Mouse (Mus musculus) retina, postnatal 1 day (tissue): ENCODE results near the gene Trim47.

Experiments
- DNase-seq: peaks from one replicate; pipeline ENCODE4 v3.0.0-alpha.2; 2012

Gene Trim47

DNA sequence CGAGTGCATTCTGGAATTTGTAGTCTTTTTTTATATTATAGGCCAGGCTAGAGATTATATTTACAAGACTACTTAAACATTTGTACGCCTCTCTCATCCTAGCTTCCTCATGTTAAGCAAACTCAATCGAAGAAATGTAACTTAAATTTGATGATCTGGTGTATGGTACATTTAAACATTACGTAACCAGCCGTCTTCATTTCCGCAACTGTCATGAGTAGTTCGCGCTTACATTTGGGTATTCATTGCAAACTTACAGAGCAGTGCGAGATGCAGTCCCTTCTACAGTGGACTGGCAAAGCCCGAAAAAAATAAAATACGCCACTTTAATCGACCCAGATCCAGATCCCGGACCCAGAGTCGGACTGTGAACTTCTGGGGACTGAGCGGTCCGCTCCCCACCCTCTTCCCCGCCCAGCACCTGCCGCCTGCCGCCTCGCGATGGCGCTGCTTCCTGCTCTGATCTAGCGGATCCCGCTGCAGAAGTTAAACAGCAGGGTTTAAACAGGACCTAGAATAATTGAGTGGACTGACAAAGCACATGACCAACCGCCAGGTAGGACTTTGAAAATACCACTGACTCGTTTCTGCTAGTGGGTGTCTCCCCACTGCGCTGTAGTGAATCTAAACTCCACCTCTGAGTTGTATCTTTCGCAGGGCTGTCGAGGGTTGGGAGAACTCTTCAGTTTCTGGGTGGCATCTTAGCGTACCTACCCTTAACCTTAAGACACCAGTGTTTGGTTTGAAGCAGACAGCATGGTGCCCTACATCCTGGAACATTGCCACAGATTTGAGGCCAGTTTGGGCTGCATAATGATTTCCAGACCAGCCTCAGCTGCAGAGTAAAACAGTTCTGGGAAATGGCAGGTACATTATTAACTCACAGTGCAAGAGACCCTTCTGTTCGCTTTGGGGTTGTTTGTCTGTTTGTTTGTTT is 39.5 kb downstream of the Trim47 start:
- DNase-seq, result peak; percentile 90

DNA sequence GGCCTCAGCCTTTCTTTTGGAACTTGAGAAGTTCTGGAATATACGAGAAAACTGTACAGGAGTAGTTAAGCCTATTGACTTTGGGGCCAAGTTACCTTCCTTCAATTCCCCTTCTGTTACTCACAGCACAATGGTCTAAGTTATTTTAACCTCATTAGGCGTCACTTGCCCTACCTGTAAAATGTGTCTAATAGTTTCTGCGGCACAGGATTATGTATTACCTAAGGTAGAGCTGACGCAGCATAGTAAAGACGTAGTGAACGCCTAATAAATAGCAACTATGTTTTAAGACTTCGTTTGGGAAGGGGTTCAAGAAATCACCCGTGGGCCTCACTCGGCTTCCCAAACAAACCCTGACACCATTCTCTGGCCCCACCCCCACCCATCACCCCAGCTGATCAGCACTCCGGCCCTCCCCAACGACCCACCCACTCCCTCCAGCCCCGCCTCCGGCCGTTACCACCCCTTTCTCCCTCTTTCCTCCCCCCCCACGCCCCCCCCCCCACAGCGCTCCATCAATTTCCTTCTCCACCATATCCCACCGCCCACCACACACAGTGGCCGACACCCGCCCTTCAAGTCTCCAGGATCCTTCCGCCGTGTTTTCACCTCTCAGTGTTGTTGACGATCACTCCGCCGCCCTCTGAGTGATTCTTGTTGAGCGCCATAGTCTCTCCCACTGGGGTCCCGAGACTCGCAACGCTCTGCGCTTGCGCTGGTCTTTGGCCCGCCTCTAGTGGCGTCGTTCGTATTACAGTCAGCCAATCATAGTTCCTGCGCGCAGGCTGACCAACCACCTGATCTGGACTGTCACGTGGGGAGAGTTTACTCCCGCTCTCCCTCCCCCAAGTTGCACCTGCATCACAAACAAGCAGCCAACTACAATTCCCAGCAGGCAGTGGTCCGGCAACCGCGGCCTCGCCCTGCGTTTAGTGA is 40.5 kb downstream of the Trim47 start, which contains the start of gene Wbp2:
Wbp2 (minus strand) TSS at position 738 of the 936 bp plus-strand sequence.
- DNase-seq, result peak; percentile 100

DNA sequence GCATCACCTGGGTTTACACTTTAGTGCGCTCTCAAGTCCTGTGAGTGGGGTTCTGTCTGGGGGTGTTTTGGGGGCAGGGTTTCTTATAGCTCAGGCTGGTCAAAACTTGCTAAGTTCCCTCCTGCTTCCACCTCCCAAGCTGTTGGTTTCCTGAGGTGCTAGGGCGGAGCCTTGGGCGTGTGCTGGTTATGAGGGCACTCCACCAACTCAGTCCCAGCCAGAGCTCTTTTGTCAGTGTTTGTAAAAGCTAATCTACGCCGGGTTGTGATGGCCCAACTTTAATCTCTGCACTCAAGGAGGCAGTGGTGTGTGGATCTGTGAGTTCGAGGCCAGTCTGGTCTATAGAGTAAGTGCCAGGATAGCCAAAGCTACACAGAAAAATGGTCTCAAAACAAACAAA is 42.8 kb downstream of the Trim47 start:
- no peak for DNase-seq

DNA sequence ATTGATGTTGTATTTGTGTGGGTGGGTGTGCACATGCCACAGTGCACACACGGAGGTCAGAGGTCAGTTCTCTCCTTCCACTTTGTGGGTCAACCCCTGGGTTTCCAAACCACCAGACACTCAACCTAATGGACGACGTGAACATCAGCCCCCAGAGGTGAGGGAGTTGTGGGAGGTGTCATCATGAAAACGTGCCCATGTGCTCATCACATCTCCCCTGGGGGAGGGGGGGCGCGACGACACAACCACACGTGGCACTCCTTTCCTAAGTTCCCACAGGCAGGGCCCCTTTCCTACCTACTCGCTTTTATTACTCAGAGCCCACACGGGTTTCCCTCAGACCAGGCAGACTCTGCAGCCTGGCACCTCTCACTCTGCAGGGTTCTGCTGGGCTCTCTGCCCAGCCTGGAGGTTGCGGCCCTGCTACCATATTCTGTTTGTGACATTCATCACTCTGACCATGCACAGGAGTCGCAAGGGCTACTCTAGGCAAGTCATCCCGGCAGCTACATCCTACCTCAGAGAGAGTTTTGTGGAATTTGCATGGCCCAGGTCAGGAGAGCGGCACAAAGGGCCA is 43.8 kb downstream of the Trim47 start:
- no peak for DNase-seq

DNA sequence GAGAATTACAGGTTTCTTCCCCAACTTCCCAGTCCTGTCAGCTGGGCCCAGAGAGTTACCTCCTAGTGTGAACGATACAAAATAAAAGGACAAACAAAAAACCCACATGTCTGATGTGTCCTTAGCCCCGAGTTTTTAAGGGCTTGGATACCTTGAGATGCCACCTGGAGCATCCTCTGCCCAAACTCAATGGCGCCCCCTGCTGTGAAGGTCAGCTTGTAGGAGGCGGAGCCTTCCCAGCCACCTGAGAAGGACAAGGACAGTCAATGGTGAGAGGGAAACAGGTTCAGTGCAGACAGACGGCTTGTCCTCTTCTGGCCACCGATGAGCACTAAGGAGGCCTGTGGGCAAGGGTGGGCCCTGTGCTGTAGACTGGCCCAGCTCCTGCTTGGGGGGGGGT is 45.9 kb downstream of the Trim47 start:
- no peak for DNase-seq

DNA sequence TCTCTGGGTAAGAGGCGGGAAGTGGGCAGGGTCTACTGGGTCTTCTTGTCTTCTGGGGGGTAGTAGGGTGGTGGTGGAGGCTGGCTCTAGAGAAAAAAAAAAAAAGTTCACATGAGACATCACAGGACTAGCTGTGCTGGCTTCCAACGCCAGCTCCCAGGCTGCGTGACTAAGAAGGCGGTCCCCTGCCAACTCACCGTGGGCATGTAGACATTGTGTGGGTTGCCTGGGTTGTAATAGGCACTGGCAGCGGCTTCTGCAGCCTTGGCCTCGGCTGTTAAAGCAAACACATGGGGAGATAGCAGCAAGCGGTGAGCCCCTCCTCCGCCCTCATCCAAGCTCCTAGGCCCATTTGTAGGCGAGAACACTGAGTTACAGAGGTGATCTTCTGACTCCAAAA is 47.5 kb downstream of the Trim47 start:
- DNase-seq, result no peak

DNA sequence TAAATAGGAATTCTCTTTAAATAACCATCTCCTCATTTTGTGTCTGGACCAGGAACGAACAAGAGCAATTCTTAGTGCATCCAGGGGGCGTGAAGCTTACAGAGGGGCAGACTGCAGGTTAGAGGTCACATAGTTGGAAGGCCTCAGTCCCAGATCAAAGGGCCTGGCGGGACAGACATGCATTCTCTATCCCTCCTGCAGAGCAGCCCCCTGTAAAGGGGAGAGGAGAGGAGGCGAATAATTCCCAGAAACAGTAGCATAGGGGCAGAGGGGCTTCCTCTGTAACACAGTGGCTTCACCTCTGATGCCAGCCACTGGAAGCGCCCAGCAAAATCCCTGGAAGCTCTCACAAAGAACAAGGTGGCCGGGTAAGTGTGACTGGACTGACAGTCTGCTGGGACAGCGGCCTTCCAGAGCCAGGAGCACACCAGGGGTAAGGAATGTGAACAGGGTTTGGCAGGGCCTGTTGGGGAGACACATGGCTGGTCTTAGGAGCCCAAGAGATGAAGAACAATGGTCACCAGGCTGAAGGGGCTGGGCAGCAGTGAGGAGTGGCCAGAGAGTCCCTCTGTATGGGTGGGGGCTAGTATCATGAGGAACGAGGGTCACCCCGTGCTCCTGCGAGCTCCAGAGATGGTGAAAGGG is 48.2 kb downstream of the Trim47 start:
- no peak for DNase-seq

DNA sequence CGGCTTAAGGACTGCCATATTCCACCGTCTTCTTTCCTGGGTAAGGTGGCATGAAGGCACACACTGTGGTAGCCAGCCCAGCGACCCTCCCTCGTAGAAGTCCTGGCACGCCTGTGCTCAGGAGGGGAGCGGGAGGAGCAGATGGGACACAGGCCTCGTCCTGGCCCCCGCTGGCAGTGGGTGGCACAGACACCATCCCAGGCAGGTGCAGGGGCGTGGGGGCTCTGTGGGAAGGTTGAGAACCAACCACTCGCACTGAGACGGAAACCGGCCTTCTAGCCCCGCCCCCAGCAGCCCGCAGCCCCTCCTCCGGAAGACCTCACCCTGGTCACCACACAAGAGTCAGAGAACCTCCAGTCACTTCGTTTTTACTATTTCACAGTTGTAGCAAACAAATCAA is 48.8 kb downstream of the Trim47 start:
- peak; percentile 55 for DNase-seq

DNA sequence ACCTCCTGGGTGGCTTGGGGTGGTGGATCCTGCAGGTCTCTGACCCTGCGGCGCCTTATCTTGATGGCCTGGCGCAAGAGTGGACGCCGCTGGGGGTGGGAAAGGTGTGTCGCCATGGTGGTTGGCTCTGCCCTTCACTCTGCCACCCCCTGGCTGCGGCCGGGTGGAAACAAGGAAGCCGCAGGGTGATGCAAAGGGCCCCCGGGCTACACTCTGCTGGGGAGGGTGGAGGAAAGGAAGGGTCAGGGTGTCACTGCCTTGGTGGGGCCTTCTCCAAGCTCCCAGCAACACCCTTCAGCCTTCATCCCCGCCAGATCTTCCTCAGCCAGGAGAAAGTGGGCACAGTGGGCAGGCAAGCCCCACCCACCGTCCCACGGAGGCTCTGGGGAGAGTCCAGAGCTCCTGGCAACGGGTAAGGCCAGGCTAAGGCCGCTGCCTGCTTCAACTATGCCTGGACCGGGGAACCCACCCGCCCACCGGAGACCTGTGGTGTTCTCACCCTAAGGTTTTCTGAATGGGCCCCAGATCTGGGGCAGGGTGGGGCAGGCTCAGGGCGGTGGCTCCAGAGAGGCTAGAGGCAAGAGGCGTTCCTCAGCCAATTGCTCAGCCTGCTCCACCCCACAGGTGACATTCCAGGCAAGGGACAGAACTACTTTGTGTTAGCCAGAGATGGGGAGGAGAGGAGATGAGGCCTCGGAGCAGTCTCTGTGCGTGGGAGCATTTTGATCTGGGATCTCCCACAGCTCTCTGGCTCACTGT is 49.4 kb downstream of the Trim47 start, which contains the start of gene Unc13d:
Unc13d (minus strand) TSS at position 516 of the 759 bp plus-strand sequence.
- no peak for DNase-seq

DNA sequence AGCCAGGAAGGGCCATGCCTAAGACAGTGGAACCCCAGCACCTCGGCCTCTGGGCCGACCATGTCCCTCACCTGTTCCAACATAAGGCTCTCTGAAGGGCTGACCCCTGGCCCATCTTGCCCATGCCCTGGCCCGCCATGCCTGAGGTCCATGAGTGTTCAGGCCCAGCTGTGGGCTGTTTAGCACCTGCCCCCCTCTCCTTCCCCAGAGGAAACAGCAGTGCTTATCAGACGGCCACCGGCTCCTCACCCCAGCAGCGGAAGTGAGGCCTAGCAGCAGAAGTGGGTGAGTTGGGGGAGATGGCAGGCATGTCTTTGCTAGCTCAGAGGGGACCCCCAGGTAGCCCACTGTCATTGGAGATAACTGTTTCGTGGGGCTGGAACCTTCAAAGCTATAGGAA is 50.2 kb downstream of the Trim47 start:
- no peak for DNase-seq

DNA sequence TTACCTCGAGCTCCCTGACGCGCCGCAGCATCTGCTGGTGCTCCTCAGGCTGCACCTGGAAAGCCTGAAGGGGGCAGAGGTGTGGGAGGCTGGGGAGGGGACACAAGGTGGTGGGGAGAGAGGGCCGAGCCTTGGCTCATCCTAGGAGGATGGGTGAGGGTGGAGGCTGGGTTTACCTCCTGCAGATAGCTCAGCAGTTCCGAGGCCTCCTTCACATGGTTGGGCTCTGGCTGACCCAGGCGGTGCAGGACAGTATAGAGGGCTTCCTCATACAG is 50.8 kb downstream of the Trim47 start:
- no peak for DNase-seq

DNA sequence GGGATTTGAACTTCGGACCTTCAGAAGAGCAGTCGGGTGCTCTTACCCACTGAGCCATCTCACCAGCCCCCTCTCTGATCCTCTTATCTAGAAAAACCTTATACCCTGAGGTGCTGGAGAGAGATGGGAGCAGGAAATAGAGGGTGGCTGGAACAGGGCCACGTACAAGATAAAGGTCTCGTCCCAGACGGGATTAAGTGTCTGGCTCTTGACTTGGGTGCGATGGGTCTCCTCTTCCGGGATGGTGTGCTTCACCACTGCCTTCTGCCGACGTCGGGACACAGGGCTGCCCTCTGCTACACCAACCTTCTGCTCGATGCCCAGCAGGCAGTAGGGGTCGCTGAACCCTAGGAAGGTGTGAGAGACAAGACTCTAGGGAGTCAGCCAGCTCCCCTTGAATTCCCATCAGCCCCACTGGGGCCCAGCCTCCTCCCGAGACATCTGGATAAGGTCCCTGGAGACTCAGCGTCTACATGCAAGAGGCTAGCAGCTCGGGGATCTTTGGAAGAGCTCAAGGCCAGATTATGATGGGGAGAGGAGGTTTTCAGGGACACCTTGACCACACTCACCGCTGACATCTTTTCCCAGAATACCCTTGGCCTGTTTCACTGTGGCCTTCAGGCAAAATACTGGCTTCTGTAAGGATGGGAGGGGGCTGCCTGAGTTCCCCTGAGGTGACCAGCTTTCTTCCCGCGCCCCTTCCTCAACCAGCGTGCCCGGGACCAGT is 51.3 kb downstream of the Trim47 start:
- peak; percentile 38 for DNase-seq

DNA sequence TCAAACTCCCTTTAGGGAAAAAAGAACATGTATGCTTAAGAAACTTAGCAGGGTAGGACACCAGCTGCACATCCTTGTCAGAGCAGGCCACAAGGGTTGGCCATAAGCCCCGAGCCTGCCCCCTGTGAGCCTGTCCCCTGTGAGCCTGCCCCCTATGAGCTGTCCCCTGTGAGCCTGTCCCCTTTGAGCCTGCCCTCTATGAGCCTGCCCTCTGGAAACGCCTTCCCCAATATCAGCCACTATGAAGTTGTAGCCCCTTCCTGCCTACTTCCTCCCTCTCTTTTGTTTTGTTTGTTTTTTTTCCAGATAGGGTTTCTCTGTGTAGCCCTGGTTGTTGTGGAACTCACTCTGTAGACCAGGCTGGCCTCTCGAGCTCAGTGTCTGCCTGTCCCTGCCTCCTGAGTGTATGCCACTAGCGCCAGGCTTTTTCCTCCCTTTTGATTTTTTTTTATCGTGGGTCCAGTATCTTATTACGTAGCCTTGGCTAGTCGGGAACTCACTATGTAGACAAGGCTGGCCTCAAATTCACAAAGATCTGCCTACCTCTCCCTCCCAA is 52.5 kb downstream of the Trim47 start:
- DNase-seq, result no peak

DNA sequence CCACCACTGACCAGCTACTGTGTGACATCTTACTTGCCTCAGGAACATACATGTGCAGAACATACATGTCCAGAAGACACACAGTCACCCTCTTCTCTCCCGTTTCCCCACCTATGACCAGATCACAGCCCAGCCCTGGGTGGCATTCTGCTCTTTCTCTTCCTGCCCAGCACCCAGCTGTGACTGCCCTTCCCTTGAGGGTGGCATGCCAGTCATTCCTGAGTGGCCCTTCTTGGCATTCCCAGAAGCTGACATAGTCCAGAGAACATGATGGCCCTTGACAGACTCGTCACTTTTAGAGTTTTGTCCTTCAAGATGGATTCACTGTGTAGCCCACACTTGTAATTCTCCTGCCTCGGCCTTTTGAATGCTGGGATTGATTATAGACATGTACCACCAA is 54.4 kb downstream of the Trim47 start:
- DNase-seq, result no peak

DNA sequence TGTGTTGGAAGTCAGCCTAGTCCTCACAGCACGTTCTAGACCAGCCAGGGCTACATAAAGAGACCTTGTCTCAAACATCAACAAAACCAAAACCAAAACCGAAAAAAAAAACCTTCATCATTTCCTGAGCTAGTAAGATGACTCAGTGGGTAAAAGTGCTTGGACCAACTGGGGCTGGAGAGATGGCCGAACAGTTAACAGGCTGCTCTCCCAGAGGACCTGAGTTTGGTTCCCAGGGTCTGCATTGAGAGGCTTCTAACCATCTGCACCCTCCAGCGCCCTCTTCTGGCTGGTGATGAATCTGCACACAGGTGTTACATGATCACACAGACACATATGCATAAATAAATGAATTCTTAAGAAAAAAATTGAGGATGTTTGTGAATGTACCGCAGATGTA is 55.5 kb downstream of the Trim47 start:
- DNase-seq, result peak; percentile 41

DNA sequence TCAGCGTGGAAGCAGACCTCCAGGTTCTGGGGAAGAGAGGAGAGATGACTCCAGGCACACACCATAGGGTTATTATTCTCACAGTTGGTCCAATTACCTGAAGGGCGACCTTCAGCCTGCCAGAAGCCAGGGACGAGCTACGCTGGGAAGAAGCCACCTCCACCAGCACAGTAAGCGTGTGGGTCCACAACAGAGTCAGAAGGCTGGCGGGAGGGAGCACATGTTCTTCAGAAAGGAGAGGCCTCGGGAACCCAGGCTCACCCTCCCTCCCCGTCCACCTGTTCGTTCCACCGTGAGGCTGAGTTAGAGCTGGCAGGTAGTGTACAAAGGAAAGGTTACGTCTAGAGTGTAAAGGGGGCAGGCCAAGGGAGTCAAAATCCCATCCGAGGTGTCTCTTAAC is 61.7 kb downstream of the Trim47 start:
- DNase-seq, result no peak

DNA sequence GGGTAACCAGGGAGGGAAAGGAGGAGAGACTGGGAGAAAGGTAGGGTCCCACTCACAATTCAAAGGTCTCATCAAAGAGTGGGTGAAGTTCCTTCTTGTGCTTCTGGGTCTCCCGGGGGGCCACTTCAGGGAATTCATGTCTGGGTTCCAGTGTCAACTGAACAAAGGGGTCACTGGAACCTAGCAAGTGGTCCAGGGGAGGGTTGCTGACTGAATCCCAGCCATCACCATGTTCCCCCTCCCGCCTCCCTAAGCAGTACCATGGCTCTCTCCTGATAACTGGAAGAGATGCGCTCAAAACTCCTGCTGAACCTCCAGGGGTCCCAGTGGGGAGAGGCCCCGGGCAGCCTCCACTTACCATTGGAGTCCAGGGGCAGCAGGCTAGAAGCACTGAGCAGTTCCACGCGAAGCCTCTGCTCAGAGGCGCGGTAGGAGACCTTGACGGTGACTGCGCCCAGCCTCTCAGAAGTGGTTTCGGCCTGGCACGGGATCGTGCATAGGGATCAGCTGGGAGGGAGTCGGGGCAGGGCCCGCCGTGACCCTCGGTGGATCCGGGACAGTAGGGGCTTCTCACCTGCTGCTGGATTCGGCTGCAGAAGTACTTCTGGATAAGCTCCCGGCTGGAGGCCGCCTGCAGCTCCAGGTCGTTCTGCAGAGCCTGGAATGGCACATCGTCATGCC is 62.7 kb downstream of the Trim47 start:
- no peak for DNase-seq

DNA sequence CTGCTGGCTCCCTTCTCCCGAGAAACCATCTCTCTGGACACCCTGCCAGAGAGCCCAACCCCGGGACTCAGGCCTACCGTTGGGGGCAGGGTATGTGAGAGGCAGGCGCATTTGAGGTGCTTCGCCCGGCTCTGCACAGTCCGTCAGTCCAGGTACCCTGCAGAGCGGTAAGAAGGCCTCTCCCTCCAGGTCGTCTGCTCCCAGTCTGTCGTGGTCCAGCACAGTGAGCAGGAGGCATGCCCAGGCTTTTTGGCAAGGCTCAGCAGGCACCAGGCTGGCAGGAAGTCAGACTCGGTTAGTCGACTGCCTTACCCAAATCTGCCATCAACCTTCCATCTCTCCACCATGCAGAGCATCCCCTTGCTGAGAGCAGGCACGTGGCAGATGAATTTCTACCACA is 63.4 kb downstream of the Trim47 start:
- no peak for DNase-seq

DNA sequence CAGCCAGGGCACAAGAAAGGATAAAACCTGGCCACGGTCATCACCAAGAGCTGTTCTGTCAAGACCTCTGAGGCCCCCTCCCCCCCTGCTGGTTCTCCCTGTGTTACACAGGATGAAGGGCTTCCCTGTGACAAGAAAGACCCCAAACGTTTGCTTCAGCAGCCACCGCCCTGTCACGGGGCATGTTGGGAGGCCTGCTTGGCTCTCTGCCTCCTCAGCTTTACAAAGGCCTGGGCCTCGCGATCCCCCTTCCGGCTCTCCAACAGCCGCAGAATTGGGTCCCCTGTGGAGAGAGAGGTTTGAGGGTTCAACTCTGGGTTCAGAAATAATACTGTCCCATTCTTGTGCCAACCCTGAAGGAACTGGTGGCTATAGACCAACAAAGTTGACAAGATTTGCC is 64.5 kb downstream of the Trim47 start:
- DNase-seq, result no peak

DNA sequence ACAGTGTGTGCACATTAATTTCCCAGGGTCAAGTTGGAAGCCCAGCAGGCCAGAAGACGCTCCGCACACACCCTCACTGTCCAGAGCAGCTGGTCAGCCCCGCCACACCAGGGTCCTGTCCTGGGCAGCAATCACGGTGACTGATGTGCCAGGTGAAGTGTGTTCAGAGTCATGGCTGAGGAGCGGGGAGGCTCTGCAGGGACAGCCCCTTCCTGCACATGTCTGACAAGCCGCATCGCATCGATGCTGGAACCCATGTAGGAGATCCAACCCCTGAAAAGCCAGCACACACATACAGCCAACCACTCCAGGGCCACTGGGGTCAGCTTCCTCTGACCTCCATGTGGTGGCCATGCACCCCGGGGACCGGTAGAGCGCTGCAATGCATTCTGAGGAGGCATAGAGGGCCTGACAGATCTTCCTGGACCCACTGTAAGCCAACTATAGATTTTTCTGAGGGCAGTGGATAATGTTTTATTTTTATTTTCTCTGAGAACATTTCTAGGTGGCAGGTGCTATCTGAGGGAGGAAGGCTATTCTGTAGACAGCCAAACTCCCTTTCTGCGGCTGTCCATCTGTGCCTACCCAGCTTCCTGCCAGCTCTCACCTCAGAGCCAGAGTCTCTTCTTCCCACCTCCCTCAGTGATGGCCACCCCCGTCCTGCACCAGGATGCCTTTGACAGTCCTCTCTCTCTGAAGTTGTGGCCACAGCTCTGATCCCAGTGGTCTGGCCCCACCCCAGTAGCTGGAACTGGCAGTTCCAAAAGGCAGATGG is 65.2 kb downstream of the Trim47 start:
- no peak for DNase-seq
